Mouse (Mus musculus) adrenal gland, postnatal 4 days (tissue): ENCODE measurements around the gene Hoxa3. TPM values are rescaled to one million over a fixed set of nuclear protein-coding genes. Genes with fewer than 3 reads are reported as not detected.

Source experiments
- microRNA-seq: library from miRNA; unstranded; fragments of <30 nt; microRNA quantifications from one replicate; pipeline ENCODE4 v1.2.0, GENCODE M21; 2021
- total RNA-seq, 2 experiments: library from RNA; stranded (reverse); gene quantifications; 2 replicates each; pipeline ENCODE4 v1.2.3; 2021

Gene Hoxa3
- total RNA-seq, 2 experiments from 2014 or later, result 13.3 to 15.6 TPM

Small RNAs within 50 kb of the gene (microRNA-seq; reads per million reads assigned to microRNA genes)
- gene Mir196b, result 2,446 reads per million, percentile 86 among the genes with 10 or more reads in this experiment

Other genes with a start within 250 kb of the Hoxa3 start
- gene Skap2, start 200.8 kb downstream of the Hoxa3 start, total RNA-seq, result 10 to 100 TPM; 42.5 to 46.4 TPM
- 1 to 10 TPM; 1.2 to 1.4 TPM for gene Hoxa1, start 55.0 kb downstream of the Hoxa3 start, total RNA-seq
- 1 to 10 TPM; 5.3 to 6.2 TPM for gene Hoxa2, start 48.5 kb downstream of the Hoxa3 start, total RNA-seq
- 1 to 10 TPM; 1.0 to 1.6 TPM for gene 5730596B20Rik, start 35.8 kb downstream of the Hoxa3 start, total RNA-seq
- gene Hoxa4, start 21.6 kb downstream of the Hoxa3 start, total RNA-seq, result 1 to 10 TPM; 6.5 to 7.3 TPM
- gene Hoxa5, start 8.7 kb downstream of the Hoxa3 start, total RNA-seq, result 10 to 100 TPM; 25.9 TPM
- 10 to 100 TPM in 1 of 2 experiments, 1 to 10 TPM in 1; 6.7 to 10.6 TPM for gene Hoxa6, start 4.6 kb downstream of the Hoxa3 start, total RNA-seq
- gene Gm28308, start within 50 bp of the Hoxa3 start, total RNA-seq, result 1 to 10 TPM; 2.3 to 4.1 TPM
- 10 to 100 TPM; 25.1 to 28.1 TPM for gene Hoxa7, start 8.5 kb upstream of the Hoxa3 start, total RNA-seq
- gene Hoxa9, start 17.8 kb upstream of the Hoxa3 start, total RNA-seq, result 10 to 100 TPM in 1 of 2 experiments, 1 to 10 TPM in 1; 4.5 to 14.6 TPM
- gene Hoxa10, start 27.5 kb upstream of the Hoxa3 start, total RNA-seq, result 10 to 100 TPM in 1 of 2 experiments, under 1 TPM in 1; 0.87 to 11.1 TPM
- 1 to 10 TPM in 1 of 2 experiments, not detected in 1; 3.0 TPM for gene Hoxa11, start 32.5 kb upstream of the Hoxa3 start, total RNA-seq
- gene Hoxa13, start 47.5 kb upstream of the Hoxa3 start, total RNA-seq, result not detected
- gene Evx1, start 100.2 kb upstream of the Hoxa3 start, total RNA-seq, result not detected